Mouse (Mus musculus) v-Abl transformed pro-B cells (cell line): ENCODE measurements around the gene Krt16.
"Not testable (repeated sequence)": the region's sequence is repeated elsewhere in the genome, so short reads cannot be mapped to it uniquely, and the experiment has no call there.

Source experiments
- in situ Hi-C, 2 experiments: fragments of 400-800 bp; cut with MboI; formaldehyde crosslinking; loops; one replicate each; pipeline ENCODE4 v1.15.1; 2025; ENCODE audit not compliant: unreplicated experiment in 2 of 2

Gene Krt16

DNA sequence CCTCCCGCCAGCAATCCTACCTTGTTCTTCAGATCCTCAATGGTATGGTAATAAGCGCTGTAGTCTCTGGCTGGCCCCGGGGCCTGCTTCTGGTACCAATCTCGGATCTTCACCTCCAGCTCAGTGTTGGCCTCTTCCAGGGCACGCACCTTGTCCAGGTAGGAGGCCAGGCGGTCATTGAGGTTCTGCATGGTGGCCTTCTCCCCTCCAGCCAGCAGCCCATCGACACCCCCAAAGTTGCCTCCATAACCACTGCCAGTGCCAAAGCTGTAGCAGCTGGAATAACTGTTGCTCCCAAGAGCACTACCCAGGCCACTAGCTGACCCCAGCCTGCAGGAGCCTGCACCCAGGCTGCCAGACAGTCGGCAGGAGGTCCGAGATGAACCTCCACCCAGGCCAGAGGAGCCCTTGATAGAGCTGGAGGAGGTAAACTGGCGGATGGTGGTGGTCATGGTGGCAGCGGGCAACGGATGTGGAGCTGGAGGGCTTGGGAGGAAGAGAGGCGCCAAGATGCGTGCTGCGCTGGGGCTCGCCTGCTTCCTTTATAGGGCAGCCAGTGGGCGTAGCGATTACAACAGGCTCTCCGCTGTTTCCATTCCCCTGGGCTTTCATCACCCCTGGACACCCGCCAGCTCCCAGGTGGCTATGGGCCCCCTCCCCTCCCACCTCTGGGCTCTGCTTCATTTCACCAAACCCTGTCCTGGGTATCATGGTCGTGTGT, 12.0 kb upstream of the Krt16 start, which contains the start of gene Krt17:
TSS of gene Krt17 (minus strand) at position 516 of the 721 bp plus-strand sequence.
- in situ Hi-C loops, result no loop called here

DNA sequence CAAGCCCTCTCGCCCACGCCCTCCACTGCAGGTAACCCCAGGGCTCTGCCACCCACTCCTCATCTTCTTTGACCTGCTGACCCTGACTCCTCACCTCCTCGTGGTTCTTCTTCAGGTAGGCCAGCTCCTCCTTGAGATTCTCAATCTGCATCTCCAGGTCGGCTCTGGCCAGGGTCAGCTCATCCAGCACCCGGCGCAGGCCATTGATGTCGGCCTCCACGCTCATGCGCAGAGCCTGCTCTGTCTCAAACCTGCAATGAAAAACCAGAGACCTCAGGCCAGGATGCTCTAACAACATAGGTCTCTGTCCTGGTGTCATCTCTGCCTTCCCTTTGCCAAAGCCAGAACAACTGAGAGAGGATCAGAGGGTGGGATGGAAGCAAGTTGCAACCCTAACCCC, 10.4 kb upstream of the Krt16 start:
- in situ Hi-C loops, result no loop called here

DNA sequence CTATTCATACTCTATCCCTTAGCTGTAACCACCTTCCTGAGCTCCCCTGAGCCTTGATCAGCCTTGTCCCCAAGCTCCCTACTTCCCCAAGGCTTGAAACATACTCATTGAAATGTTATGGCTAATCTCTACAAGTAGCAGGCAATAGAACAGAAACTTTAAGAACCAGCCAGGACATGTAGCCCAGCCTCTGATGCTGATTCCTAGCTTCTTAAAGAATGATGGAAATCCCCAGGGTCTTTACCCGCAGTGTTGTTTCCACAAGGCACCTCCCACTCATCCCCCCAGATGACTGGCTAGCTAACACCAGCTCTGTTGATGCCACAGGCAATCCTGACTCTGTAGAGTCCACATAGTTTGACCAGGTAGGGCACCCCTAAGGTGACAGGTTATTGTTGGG, 9.3 kb upstream of the Krt16 start:
- in situ Hi-C loops, result no loop called here

DNA sequence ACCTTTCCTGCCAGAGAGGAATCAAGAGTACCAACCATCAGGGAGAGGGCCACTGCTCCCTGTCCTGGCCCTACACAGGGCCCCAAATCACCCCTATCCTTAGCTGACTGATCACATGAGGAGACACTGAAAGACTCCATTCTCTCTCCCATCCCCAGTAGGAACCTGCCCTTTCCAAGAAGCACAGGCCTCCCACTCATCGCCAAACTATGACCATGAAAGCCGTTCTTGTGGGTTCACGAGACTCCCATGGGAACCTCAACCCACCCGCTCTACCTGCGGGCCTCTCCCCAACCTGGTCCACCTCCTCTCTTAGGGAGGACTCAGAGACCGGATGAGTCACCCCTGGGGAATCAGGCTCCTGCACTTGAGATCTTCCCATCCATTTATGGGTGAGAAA, 6.8 kb upstream of the Krt16 start:
- in situ Hi-C loops, result no loop called here

DNA sequence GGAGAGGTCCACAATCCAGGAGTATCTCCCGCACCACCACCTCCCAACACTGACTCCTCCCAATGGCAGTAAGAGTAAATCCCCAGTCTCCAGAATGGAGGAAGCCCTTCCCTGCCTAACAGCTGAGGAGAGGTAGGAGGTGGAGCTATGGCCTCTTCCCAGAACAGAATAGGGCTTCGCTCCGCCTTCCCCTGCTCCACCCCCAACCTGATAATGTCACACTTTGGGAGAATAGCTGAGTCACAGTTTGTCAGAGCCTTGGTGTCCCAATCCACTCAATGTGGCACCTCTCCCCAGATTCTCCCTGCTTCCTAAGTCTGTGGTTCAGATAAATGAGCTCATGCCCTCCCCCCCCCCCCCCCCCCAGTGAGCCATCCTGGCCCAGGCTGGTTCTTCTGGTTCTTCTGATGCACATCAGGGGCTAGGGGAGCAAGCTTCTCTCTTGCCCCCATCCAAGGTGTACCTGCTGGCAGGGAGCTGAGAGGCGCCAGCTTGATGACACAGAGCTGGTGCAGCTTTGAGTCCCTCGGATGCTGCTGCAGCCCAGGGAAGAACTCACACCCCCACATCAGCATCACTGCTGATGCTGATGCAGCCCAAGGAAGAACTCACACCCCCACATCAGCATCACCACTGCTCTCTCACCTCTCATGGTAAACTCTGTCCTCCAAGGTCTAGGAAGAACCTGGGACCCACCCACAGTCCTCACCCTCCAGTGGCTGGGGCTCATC, 5.8 kb upstream of the Krt16 start:
- in situ Hi-C loops, result no loop called here

DNA sequence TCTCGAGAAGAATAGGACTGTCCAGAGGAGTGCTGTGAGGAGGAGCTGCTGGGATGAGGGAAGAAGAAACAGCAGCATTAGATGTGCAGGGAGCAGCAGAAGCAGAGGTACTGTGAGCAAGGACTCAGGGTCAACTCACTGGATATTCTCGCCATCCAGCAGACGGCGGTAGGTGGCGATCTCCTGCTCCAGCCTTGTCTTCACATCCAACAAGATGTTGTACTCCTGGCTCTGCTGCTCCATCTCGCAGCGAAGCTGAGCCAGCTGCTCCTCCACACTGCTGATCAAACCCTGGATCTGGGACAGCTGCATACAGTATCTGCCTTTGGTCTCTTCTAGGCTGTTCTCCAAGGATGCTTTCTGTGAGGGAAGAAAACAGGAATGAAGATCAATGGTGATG, 2.2 kb downstream of the Krt16 start:
- in situ Hi-C loops, result not testable (repeated sequence)

DNA sequence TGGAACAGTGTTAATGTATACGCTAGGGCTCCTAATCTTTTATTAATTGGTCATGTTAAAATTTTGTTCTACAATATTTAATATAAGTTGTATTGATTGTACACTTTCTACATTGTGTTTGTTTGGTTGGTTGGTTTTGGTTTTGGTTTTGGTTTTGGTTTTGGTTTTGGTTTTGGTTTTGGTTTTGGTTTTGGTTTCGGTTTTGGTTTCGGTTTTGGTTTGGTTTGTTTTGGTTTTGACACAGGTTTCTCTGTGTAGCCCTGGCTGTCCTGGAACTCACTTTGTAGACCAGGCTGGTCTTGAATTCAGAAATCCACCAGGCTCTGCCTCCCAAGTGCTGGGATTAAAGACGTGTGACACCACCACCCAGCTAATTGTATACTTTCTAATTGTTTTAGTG, 8.4 kb downstream of the Krt16 start:
- in situ Hi-C loops, result not testable (repeated sequence)

DNA sequence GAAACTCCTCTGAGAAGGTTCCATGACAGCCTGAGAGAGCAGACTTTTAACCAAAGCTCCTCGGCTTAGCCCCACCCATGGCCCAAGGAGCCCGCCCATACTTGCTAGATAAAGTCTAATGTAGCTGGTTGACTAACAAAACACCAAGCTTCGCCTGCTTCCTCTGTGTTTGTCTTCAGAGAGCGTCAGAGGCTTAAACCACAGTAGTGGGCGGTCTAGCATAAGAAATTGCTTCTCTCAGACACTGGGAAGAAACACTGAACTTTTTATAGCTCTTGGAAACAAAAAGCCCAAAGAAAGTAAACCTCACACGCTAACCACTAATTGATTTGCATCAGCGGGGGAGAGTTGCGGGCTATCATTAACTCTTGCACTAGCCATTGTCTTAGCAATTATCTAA, 27.0 kb downstream of the Krt16 start:
- in situ Hi-C loops, result no loop called here

DNA sequence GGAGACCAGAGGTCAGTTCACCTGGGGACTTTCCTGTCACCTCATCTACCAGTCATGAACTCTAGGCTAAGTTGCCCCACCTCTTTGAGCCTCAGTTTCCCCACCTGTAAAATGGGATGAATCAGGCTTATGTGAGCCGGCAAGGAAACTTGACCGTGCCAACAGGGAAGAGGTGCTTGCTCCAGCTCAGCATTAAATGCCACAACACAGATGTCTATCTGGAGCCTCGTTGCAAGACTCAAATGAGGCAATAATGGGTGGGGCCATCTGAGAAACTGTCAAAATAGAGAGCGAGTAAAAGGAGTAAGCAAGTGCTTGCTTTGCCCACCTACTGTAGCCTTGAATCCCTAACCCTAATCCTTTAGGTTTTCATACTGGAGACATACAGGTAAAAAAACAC, 29.4 kb downstream of the Krt16 start:
- in situ Hi-C loops, result no loop called here

DNA sequence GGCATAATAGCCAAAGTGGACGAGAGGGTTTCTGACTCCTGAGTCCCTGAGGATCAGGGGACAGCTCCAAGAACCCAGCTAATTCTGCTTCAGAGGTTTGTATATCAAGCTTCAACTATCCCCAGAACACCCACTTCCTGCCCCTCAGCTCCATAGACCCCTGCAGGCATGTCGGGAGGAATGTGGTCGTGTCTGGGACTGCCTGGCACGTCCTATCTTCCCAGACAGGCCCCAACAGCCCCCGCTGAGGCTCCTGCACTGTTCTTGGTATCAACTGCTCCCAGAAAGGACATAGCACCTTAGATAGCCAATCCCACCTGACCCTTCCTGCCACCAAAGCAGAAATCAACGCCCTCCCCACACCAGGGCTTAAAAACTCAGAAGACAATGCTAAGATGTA, 40.2 kb downstream of the Krt16 start:
- in situ Hi-C loops, result no loop called here

DNA sequence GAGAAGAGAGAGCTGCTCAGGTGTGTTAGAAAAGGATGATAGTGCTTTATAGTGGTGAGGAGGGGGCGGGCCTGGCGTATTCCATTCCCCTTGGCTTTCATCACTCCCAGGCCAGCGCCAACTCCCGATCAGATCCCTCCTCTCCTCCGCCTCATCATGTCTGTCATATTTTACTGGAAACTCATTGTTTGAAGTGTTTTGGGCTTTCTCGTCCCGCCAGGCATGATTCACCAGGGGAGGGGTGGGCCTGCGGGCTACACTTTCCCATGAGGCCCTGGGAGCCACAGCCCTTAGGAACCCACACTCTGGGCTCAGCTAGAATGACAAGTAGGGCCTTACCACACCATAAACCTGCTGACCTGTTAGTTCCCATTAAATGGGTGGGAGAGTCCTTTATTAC, 41.2 kb downstream of the Krt16 start, which contains the start of gene Krt14:
TSS of gene Krt14 (minus strand) at position 51 of the 400 bp plus-strand sequence.
- in situ Hi-C loops, result no loop called here

DNA sequence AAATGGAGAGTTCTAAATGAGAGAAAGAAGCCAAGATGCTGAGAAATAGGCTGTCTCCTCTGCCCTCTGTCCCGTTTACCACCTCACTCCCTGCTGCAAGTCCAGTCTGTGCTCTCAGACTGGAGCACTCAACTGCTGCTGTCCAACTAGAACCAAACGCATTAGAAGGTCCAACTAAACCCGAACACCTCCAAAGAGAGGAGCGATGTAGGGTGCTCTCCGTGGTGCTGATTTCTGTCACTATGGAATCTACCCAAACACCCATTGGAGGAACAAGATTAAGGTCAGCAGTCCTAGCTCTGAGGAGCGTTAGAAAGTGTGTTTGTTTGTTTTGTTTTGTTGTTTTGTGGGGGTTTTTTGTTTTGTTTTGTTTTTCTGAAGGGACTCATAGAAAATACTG, 45.3 kb downstream of the Krt16 start:
- in situ Hi-C loops, result no loop called here

DNA sequence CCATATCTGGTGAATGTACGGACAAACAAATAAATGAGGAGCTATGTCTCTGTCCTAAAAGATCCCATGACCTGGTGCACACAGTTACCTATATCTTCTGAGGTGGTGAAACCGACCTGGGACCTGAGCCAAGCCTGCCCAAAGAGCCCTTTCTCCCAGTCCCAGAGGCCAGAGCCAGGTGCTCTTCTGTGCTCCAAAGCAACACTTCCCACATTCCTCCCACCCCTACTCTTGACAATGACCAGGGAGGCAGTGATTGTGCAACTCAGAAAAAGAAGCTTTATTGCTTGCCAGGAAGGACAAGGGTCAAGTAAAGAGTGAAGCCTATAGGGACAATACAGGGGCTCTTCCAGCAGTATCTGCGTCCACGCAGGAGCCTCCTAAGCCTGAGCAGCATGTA, 45.8 kb downstream of the Krt16 start:
- in situ Hi-C loops, result no loop called here

DNA sequence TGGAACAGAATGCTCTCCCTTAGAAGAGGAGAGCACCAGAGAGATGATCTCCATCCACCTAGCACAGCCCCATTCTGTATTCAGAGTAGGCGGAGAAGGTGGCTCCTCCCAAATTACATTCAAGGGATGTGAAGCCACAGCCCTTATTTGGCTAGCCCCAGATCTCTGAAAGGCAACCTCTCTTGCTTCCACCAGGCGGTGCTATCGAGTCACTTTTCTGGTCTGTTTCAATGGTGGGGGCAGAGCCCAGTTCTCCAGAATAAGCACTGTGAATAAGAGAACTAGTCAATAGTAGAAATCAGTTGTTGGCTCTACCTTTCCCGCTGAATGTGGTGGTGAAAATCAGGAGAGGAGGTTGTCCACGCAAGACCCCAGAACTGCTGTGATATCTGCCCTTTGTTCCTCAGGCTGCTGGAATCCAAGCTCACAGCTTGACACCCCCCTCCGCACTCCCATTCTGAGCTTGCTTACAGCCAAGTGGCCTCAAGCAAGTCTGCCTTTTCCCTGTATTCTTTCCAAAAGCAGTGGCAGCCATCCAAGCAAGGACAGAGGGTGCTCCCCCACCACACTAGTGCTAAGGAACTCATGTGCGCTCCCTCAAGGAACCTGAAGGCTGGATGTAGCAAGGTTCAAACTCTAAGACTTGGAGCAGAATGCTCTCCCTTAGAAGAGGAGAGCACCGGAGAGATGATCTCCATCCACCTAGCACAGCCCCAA, 48.4 kb downstream of the Krt16 start:
- in situ Hi-C loops, result no loop called here

DNA sequence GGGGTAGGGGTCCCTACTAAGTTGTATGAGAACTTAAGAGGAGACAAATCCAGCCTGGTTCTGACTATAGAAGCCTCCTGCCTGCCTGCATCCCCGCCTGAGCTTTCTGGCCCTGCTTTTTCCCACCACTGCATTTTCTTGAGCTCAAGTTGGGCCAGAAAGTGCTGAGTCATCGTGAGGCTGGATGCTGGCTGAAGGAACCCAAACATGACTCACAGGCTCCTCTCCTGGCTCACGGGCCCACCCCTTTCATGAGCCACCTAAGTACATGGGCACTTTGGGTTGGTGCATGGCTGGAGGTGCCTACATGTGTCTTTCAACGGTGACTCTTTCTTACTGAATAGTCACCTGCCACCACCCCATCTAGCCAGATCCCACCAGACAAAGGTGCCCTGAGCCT, 50.0 kb downstream of the Krt16 start:
- in situ Hi-C loops, result no loop called here
